Mouse (Mus musculus) bone marrow, adult 2 months (tissue): ENCODE measurements at regions not wholly inside any gene's neighbourhood (a gene's known extent, or its start where the extent isn't known, plus 50 kb on each side); places are given as distances from the start of the nearest gene placed in this dataset.
A peak's percentile ranks its signal among the peaks of the same experiment; 100 is the strongest.

ENCODE experiments used
- CTCF ChIP-seq: fragments of 200-500 bp; IDR thresholded peaks from 2 replicates; pipeline ENCODE4 v1.5.1; 2011; ENCODE audit warnings: low read length, control low read depth; ENCODE audit not compliant: control insufficient read depth, insufficient read depth
- POLR2A ChIP-seq: fragments of 200-500 bp; IDR thresholded peaks from 2 replicates; pipeline ENCODE4 v1.6.1; 2011; ENCODE audit warnings: low read depth, mild to moderate bottlenecking, control low read depth, low read length, borderline replicate concordance; ENCODE audit not compliant: control insufficient read depth

DNA sequence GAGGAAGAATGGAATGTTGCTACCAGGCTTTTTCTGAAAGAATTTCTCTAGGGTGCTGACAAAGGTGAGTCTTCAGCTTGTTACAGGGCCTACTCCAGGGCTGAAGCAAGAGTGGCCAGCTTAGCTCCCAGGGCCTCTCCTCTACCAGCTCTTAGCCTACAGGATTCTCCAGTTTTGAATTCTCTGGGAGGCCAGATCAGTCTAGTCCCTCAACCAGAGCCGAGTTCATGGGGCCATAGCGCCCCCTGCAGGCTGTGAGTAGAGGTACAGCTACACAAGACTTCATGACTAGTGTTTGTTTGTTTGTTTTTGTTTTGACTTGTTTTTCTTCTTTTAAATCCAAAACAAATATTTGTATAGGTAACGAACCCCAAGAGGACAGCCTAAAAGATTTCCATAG lies 211.8 kb upstream of the Eef2kmt start:
- peak; percentile 80 for TF ChIP-seq CTCF
- no peak for TF ChIP-seq POLR2A
